Mouse (Mus musculus): ENCODE measurements around the gene Ermap. TPM values are rescaled to one million over a fixed set of nuclear protein-coding genes. Genes with fewer than 3 reads are reported as not detected.

The Ermap gene
- polyA plus RNA-seq, 1 experiment from 2014 or later = 0.41 TPM

DNA sequence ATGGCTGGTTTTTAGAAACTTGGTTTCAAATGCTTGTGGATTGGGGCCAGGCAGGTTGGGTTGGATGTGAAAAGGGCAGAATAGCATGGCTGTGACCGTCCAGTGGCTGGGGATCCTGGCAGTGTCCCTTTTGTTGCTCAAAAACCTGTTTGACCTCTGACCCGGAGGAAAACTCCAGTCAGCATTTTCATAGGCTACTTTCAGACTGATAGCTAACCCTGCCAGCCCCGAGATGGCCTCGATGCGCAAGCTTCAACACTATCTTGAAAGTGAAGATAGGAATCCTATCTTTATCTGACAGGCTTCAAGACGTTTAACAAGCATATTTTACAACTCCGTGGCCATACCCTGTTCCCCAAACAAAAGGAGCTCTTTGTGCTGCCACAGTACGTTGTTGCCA, 52.5 kb downstream of the Ermap start:
- no peak overlapping the region for H3K4me2 ChIP-seq (ENCODE audit: low read length)
- no peaks in the 10 kb centered on the region for H3K9me3 ChIP-seq (replicated peaks; ENCODE audit: control insufficient read depth, low read length)
- DNase-seq (ENCODE audit: low spot score) (no peak), ATAC-seq (no peak)
- no peak overlapping the region for H3K9ac ChIP-seq (ENCODE audit: low read length)
- WGBS = 66% methylated on average over 8 of the region's 8 CpGs
- peaks cover 50% of the 10 kb centered on the region for H3K36me3 ChIP-seq (ENCODE audit: control insufficient read depth, insufficient read depth, low read length)
- H3K4me1 ChIP-seq (ENCODE audit: control insufficient read depth, insufficient read depth, low read length) = no peaks in the 10 kb centered on the region; the same call in 1 of the 2 replicates
- H3K4me3 ChIP-seq (ENCODE audit: low read depth, low read length) = no peak overlapping the region
- H3K27me3 ChIP-seq (replicated peaks; ENCODE audit: control insufficient read depth, insufficient read depth, low read length) = no peaks in the 10 kb centered on the region
- H3K27ac ChIP-seq (ENCODE audit: low read depth, low read length) = no peak overlapping the region

- no peak overlapping the region for H3K27ac ChIP-seq (ENCODE audit: low read depth, low read length)
- ATAC-seq = no peak
- H3K4me3 ChIP-seq (ENCODE audit: low read depth, low read length) = no peak overlapping the region
- no peak for DNase-seq (ENCODE audit: low spot score)
- no peaks in the 10 kb centered on the region; the same call in 1 of the 2 replicates for H3K4me1 ChIP-seq (ENCODE audit: control insufficient read depth, insufficient read depth, low read length)
- H3K27me3 ChIP-seq (replicated peaks; ENCODE audit: control insufficient read depth, insufficient read depth, low read length) = no peaks in the 10 kb centered on the region
- H3K4me2 ChIP-seq (ENCODE audit: low read length) = no peak overlapping the region
- WGBS = 95% methylated on average over 13 of the region's 13 CpGs
- no peaks in the 10 kb centered on the region for H3K9me3 ChIP-seq (replicated peaks; ENCODE audit: control insufficient read depth, low read length)
- H3K9ac ChIP-seq (ENCODE audit: low read length) = no peak overlapping the region
- peaks cover 69% of the 10 kb centered on the region for H3K36me3 ChIP-seq (ENCODE audit: control insufficient read depth, insufficient read depth, low read length)
Observed at GRCm38 (mm10) chr4:119133860-119134259, 56.0 kb downstream of the Ermap start.

- DNase-seq (ENCODE audit: low spot score) (no peak), ATAC-seq (no peak)
- H3K9me3 ChIP-seq (replicated peaks; ENCODE audit: control insufficient read depth, low read length) = no peaks in the 10 kb centered on the region
- no peak overlapping the region for H3K27ac ChIP-seq (ENCODE audit: low read depth, low read length)
- H3K4me2 ChIP-seq (ENCODE audit: low read length) = no peak overlapping the region
- H3K9ac ChIP-seq (ENCODE audit: low read length) = no peak overlapping the region
- H3K36me3 ChIP-seq (ENCODE audit: control insufficient read depth, insufficient read depth, low read length) = peaks cover 69% of the 10 kb centered on the region
- no peaks in the 10 kb centered on the region for H3K27me3 ChIP-seq (replicated peaks; ENCODE audit: control insufficient read depth, insufficient read depth, low read length)
- H3K4me1 ChIP-seq (ENCODE audit: control insufficient read depth, insufficient read depth, low read length) = no peaks in the 10 kb centered on the region; the same call in 1 of the 2 replicates
- H3K4me3 ChIP-seq (ENCODE audit: low read depth, low read length) = no peak overlapping the region
- WGBS = 91% methylated on average over 13 of the region's 13 CpGs
Observed at GRCm38 (mm10) chr4:119133306-119133705, 56.5 kb downstream of the Ermap start.

DNA sequence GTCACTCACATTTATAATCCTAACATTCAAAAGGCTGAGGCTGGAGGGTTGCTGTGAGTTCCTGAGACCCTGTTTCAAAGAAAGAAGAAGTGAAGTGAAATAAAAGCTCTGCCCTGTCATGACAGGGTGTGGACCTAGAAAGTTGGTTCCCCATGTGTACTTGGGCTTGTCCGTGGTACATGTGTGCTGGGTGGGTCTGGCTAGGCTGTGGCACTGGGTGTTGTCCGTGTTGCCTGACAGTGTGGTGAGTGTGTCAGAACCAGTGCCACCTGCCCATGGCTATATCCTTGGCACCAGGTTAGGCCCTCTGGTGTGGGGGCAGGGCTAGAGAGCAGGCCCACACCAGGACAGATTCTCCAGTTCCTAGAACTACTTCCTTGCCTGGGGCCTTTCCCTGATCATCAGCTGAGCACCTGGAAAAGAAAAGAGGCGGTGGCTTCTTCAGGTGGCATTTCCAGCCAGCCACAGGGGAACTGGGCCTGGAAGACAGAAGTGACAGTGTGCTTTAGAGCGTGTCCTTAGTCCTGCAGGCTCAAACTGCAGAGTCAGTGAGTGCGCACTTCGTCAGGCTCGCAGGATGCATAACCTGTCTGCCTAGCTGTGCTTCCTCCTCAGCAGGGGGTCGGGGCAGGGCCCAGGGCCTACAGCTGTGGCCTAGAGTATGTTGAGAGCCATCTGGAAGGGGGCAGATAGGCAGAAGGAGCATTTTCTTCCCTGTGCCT, 58.5 kb downstream of the Ermap start:
- peaks cover 62% of the 10 kb centered on the region for H3K36me3 ChIP-seq (ENCODE audit: control insufficient read depth, insufficient read depth, low read length)
- no peak for ATAC-seq

DNA sequence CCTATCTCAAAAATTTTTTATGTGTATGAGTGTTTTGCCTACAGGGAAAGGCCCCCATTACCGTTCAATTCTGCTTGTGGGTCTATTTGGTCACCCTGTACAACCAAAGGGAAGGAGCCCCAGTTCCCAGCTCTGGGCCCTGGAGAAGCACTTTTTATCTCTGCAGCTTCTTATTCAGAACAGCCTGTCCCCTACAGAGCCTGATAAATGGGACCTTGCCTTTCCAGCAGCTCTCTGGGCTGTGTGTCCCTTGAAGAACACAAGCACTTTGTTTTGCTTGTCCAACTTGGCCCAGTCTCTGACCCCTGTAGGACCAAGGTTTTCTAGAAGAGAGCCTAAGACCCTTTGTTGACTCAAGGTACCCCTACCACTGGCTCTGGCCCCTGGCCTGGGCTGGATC, 60.7 kb downstream of the Ermap start:
- H3K4me2 ChIP-seq (ENCODE audit: low read length) = no peak overlapping the region
- no peak overlapping the region for H3K27ac ChIP-seq (ENCODE audit: low read depth, low read length)
- H3K9ac ChIP-seq (ENCODE audit: low read length) = no peak overlapping the region
- no peak for ATAC-seq
- H3K4me3 ChIP-seq (ENCODE audit: low read depth, low read length) = no peak overlapping the region
- 82% methylated on average over 1 of the region's 1 CpGs for WGBS
- no peaks in the 10 kb centered on the region for H3K27me3 ChIP-seq (replicated peaks; ENCODE audit: control insufficient read depth, insufficient read depth, low read length)
- no peaks in the 10 kb centered on the region for H3K4me1 ChIP-seq (ENCODE audit: control insufficient read depth, insufficient read depth, low read length)
- H3K36me3 ChIP-seq (ENCODE audit: control insufficient read depth, insufficient read depth, low read length) = peaks cover 43% of the 10 kb centered on the region
- no peak for DNase-seq (ENCODE audit: low spot score)
- H3K9me3 ChIP-seq (replicated peaks; ENCODE audit: control insufficient read depth, low read length) = no peaks in the 10 kb centered on the region

More for the DNA sequence above, 58.5 kb downstream of the Ermap start:
- H3K27me3 ChIP-seq (replicated peaks; ENCODE audit: control insufficient read depth, insufficient read depth, low read length) = no peaks in the 10 kb centered on the region
- no peaks in the 10 kb centered on the region for H3K9me3 ChIP-seq (replicated peaks; ENCODE audit: control insufficient read depth, low read length)
- H3K4me2 ChIP-seq (ENCODE audit: low read length) = no peak overlapping the region
- no peak overlapping the region for H3K27ac ChIP-seq (ENCODE audit: low read depth, low read length)
- WGBS = 86% methylated on average over 8 of the region's 8 CpGs
- H3K4me3 ChIP-seq (ENCODE audit: low read depth, low read length) = no peak overlapping the region
- no peaks in the 10 kb centered on the region for H3K4me1 ChIP-seq (ENCODE audit: control insufficient read depth, insufficient read depth, low read length)
- DNase-seq (ENCODE audit: low spot score) = no peak
- H3K9ac ChIP-seq (ENCODE audit: low read length) = no peak overlapping the region

- ATAC-seq (no peak), DNase-seq (ENCODE audit: low spot score) (no peak)
- 81% methylated on average over 7 of the region's 7 CpGs for WGBS
- H3K9ac ChIP-seq (ENCODE audit: low read length) = no peak overlapping the region
- no peak overlapping the region for H3K4me2 ChIP-seq (ENCODE audit: low read length)
- H3K36me3 ChIP-seq (ENCODE audit: control insufficient read depth, insufficient read depth, low read length) = peaks cover 38% of the 10 kb centered on the region
- no peaks in the 10 kb centered on the region for H3K4me1 ChIP-seq (ENCODE audit: control insufficient read depth, insufficient read depth, low read length)
- no peak overlapping the region for H3K27ac ChIP-seq (ENCODE audit: low read depth, low read length)
- no peak overlapping the region for H3K4me3 ChIP-seq (ENCODE audit: low read depth, low read length)
- no peaks in the 10 kb centered on the region for H3K27me3 ChIP-seq (replicated peaks; ENCODE audit: control insufficient read depth, insufficient read depth, low read length)
- no peaks in the 10 kb centered on the region for H3K9me3 ChIP-seq (replicated peaks; ENCODE audit: control insufficient read depth, low read length)
Observed at GRCm38 (mm10) chr4:119128547-119128946, 61.3 kb downstream of the Ermap start.

GRCm38 (mm10) chr4:119127229-119127628, 62.6 kb downstream of the Ermap start:
- H3K36me3 ChIP-seq (ENCODE audit: control insufficient read depth, insufficient read depth, low read length) = peaks cover 30% of the 10 kb centered on the region
- H3K9ac ChIP-seq (ENCODE audit: low read length) = no peak overlapping the region
- no peak for ATAC-seq

GRCm38 (mm10) chr4:119125577-119126270, 64.1 kb downstream of the Ermap start:
- H3K4me2 ChIP-seq (ENCODE audit: low read length) = no peak overlapping the region
- H3K4me3 ChIP-seq (ENCODE audit: low read depth, low read length) = no peak overlapping the region
- H3K4me1 ChIP-seq (ENCODE audit: control insufficient read depth, insufficient read depth, low read length) = no peaks in the 10 kb centered on the region
- H3K9ac ChIP-seq (ENCODE audit: low read length) = no peak overlapping the region
- ATAC-seq (no peak), DNase-seq (ENCODE audit: low spot score) (no peak)
- WGBS = 84% methylated on average over 9 of the region's 9 CpGs
- H3K9me3 ChIP-seq (replicated peaks; ENCODE audit: control insufficient read depth, low read length) = no peaks in the 10 kb centered on the region
- peaks cover 33% of the 10 kb centered on the region for H3K36me3 ChIP-seq (ENCODE audit: control insufficient read depth, insufficient read depth, low read length)
- H3K27ac ChIP-seq (ENCODE audit: low read depth, low read length) = no peak overlapping the region
- no peaks in the 10 kb centered on the region for H3K27me3 ChIP-seq (replicated peaks; ENCODE audit: control insufficient read depth, insufficient read depth, low read length)

More at GRCm38 (mm10) chr4:119127229-119127628, 62.6 kb downstream of the Ermap start:
- no peak overlapping the region for H3K27ac ChIP-seq (ENCODE audit: low read depth, low read length)
- no peaks in the 10 kb centered on the region for H3K27me3 ChIP-seq (replicated peaks; ENCODE audit: control insufficient read depth, insufficient read depth, low read length)
- DNase-seq (ENCODE audit: low spot score) = no peak
- H3K4me1 ChIP-seq (ENCODE audit: control insufficient read depth, insufficient read depth, low read length) = no peaks in the 10 kb centered on the region
- H3K4me2 ChIP-seq (ENCODE audit: low read length) = no peak overlapping the region
- no peaks in the 10 kb centered on the region for H3K9me3 ChIP-seq (replicated peaks; ENCODE audit: control insufficient read depth, low read length)
- H3K4me3 ChIP-seq (ENCODE audit: low read depth, low read length) = no peak overlapping the region
- WGBS = 86% methylated on average over 6 of the region's 6 CpGs
